Comparison of ENCODE assay signal across 8 mouse cellular contexts in genomic region chr4:33924889-33925245, GRCm38 (mm10). TPM values are rescaled to one million over a fixed set of nuclear protein-coding genes. Genes with fewer than 3 reads are reported as not detected.
DNase-seq lines count a peak whose midpoint lies in the region; ATAC-seq and TF ChIP-seq lines count a peak whose summit lies in the region.

No protein-coding gene starts in this region.

- DNase-seq in layer of hippocampus, adult 9-11 months, result peak; percentile 20
- DNase-seq in layer of hippocampus, adult 9-10 months (ENCODE audit: low spot score), result no peak
- peak; percentile 86 for DNase-seq in cerebellum, adult 11-12 months
- peak; percentile 74 for DNase-seq in forebrain, postnatal 0 days
- DNase-seq in adrenal gland, postnatal 14 days, result no peak

- ATAC-seq in forebrain, postnatal 0 days, result peak; percentile 71
- ATAC-seq in liver, embryonic 16.5 days (ENCODE audit: low read depth), result peak; percentile 14; the same call in 1 of the 2 replicates
- ATAC-seq in monocyte, adult 5-6 weeks (replicated peaks; ENCODE audit: insufficient number of reproducible peaks, low FRiP score, low TSS enrichment, poor library complexity, severe bottlenecking), result no peak
- no peak; the same call in 1 of the 2 replicates for ATAC-seq in megakaryocyte progenitor cell, adult 5-6 weeks (replicated peaks; ENCODE audit: poor library complexity)

- 0% methylated on average over 13 of the region's 24 CpGs for WGBS in forebrain, postnatal 0 days
- WGBS in liver, embryonic 16.5 days (ENCODE audit: insufficient replicate concordance), result under 1% methylated on average over 17 of the region's 24 CpGs

- H3K27me3 ChIP-seq in forebrain, postnatal 0 days (ENCODE audit: insufficient read depth, low read length), result no peaks in the 10 kb centered on the region
- H3K27me3 ChIP-seq in liver, embryonic 16.5 days (ENCODE audit: control insufficient read depth, insufficient read depth, low read depth, low read length), result peaks cover 47% of the 10 kb centered on the region

- H3K4me1 ChIP-seq in forebrain, postnatal 0 days (ENCODE audit: insufficient read depth), result peaks cover 8% of the 10 kb centered on the region; the same call in 1 of the 2 replicates
- H3K4me1 ChIP-seq in liver, embryonic 16.5 days (ENCODE audit: control insufficient read depth, low read depth, low read length), result peaks cover 3% of the 10 kb centered on the region

- peak overlapping the region; percentile 97 for H3K27ac ChIP-seq in forebrain, postnatal 0 days (ENCODE audit: low read depth, low read length)
- H3K27ac ChIP-seq in liver, embryonic 16.5 days (ENCODE audit: low read length), result no peak overlapping the region

- H3K9me3 ChIP-seq in forebrain, postnatal 0 days (ENCODE audit: low read length), result no peaks in the 10 kb centered on the region
- H3K9me3 ChIP-seq in liver, embryonic 16.5 days (replicated peaks; ENCODE audit: control insufficient read depth, low read length), result no peaks in the 10 kb centered on the region

- H3K4me3 ChIP-seq in forebrain, postnatal 0 days (ENCODE audit: low read depth, low read length), result peak overlapping the region; percentile 79
- H3K4me3 ChIP-seq in liver, embryonic 16.5 days (ENCODE audit: low read depth, low read length), result peak overlapping the region; percentile 48

- peak overlapping the region; percentile 92 for H3K4me2 ChIP-seq in forebrain, postnatal 0 days (ENCODE audit: low read depth)
- H3K4me2 ChIP-seq in liver, embryonic 16.5 days (ENCODE audit: low read depth, low read length), result peak overlapping the region; percentile 70

- no peaks in the 10 kb centered on the region for H3K36me3 ChIP-seq in forebrain, postnatal 0 days (ENCODE audit: insufficient read depth)
- H3K36me3 ChIP-seq in liver, embryonic 16.5 days (ENCODE audit: control insufficient read depth, insufficient read depth), result no peaks in the 10 kb centered on the region

- peak overlapping the region; percentile 97 for H3K9ac ChIP-seq in forebrain, postnatal 0 days
- H3K9ac ChIP-seq in liver, embryonic 16.5 days (ENCODE audit: low read depth, low read length), result no peak overlapping the region

- TF ChIP-seq CTCF in forebrain, postnatal 0 days (IDR thresholded peaks at IDR 0.05; ENCODE audit: low read depth), result no peak; the same call in 1 of the 2 replicates

RNA-seq across cellular contexts. Expression of gene Cnr1, which starts 0.5 kb away (rescaled TPM):
- total RNA-seq in forebrain, postnatal 0 days (2014; rRNA removed), result 175 and 178 TPM in 2 replicates
- 44.6 and 48.0 TPM in 2 replicates for polyA plus RNA-seq in forebrain, postnatal 0 days (2015; fragmentation: Nextera tagmentation; extraction: Ambion mirVana)
- polyA plus RNA-seq in liver, embryonic 16.5 days (2015; fragmentation: Nextera tagmentation; extraction: Ambion mirVana), result 0.06 TPM in 2 replicates
- total RNA-seq in monocyte, adult 5-6 weeks (2017), result 0.32 TPM in 1 of 3 replicates, not detected in the others
- total RNA-seq in megakaryocyte progenitor cell, adult 5-6 weeks (2015), result not detected in 2 replicates
- not detected in 2 replicates for total RNA-seq in megakaryocyte progenitor cell, adult 5-6 weeks (2017)
- total RNA-seq in adrenal gland, postnatal 14 days (2021), result 27.6 and 30.8 TPM in 2 replicates

Comparison
In these comparisons a context has a peak if more than half of its experiments do, and no peak if none do; other contexts are left out.
1. DNase-seq: peak in layer of hippocampus, adult 9-11 months (single experiment), cerebellum, adult 11-12 months (single experiment) and forebrain, postnatal 0 days (single experiment); none in layer of hippocampus, adult 9-10 months (single experiment) and adrenal gland, postnatal 14 days (single experiment).
2. ATAC-seq: peak in forebrain, postnatal 0 days (single experiment) and liver, embryonic 16.5 days (single experiment); none in monocyte, adult 5-6 weeks (single experiment) and megakaryocyte progenitor cell, adult 5-6 weeks (single experiment).
3. RNA of gene Cnr1, which starts 0.5 kb away (total RNA-seq): 175 to 178 TPM in forebrain, postnatal 0 days and 27.6 to 30.8 TPM in adrenal gland, postnatal 14 days; 0.32 TPM in monocyte, adult 5-6 weeks and not detected in megakaryocyte progenitor cell, adult 5-6 weeks; every median in the first group is over 10 times any median in the second.